Mouse (Mus musculus) megakaryocyte progenitor cell, adult 5-6 weeks (primary cell): ENCODE data around the gene Ifna4. TPM values are rescaled to one million over a fixed set of nuclear protein-coding genes. Genes with fewer than 3 reads are reported as not detected.
"Not testable (repeated sequence)": the region's sequence is repeated elsewhere in the genome, so short reads cannot be mapped to it uniquely, and the experiment has no call there.

Source experiments
- ATAC-seq: replicated peaks from 2 replicates; pipeline ENCODE4 v1.8.0; 2016; ENCODE audit warnings: mild to moderate bottlenecking, moderate TSS enrichment, inconsistent platforms; ENCODE audit not compliant: poor library complexity
- total RNA-seq, 2 experiments: library from RNA; stranded (forward) in 1 of 2; stranded (reverse) in 1 of 2; fragments of 157-497, 149-512 nt in 1 of 2; fragments of 200-1000 nt in 1 of 2; gene quantifications; 2 replicates each; pipeline versions ENCODE4 v1.2.3 to v1.2.4; 2015 to 2017

Ifna4 gene
- total RNA-seq (2015) (not detected in 2 replicates), total RNA-seq (2017) (not detected in 2 replicates)

DNA sequence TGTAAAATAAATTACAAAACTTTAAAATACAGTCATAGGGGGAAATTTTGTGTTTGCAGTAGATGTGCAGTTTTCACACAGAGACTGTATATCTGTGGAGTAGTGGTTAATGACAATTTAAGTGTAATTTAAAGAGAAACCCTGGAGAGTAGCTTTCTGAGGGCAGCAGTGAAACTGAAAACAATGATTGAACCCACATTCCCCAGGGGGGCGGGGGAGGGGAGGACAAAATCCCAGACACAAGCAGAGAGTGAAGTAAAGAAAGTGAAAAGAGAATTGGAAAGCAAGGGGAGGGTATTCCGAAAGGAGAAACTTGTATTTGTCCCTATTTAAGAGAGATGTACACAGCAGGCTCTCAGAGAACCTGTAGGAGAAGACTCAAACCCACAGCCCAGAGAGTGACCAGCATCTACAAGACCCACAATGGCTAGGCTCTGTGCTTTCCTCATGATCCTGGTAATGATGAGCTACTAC lies at the start of gene Ifna4:
Gene Ifna4, plus strand, starts transcription at position 424 of the 474 bp plus-strand sequence.
- no peak for ATAC-seq

DNA sequence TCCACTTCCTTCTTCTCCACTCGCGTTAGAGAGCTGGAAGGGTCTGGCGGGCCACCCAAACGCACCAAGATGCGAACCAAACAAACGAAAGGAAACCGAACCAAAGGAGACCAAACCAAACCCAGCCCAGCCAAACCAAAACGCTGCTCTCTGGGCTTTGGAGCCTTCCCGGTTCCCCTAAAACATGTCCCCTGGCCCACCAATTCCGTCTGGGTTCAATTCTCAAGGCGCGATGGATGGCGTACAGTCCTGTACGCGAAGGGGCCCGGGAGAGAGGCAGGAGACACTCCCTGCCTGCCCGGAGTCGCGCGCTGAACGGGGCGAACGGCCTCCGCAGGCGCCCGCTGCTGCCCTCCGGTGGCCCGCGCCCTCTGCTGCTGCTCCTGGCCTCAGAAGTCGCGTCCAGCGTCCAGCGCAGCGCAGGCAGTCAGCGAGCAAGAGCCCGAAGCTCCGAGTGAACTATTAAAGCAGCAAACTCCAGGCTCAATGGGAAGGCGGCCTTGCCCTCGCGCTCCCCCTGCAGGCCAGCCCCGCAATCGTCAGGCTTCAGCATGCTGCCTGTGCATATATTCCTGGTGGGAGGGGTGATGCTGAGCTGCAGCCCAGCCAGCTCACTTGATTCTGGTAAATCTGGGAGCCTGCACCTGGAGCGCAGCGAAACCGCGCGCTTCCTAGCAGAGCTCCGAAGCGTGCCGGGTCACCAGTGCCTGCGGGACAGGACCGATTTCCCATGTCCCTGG lies 47.6 kb upstream of the Ifna4 start, which contains the start of gene Gm13275:
Gene Gm13275, plus strand, starts transcription at position 552 of the 740 bp plus-strand sequence.
- ATAC-seq = not testable (repeated sequence)

GRCm38 (mm10) chr4:88797097-88797496 lies 44.6 kb upstream of the Ifna4 start, which contains the start of gene Gm13279:
Gene Gm13279 (plus strand): TSS chr4:88797397.
- not testable (repeated sequence) for ATAC-seq

GRCm38 (mm10) chr4:88799365-88799764 lies 42.3 kb upstream of the Ifna4 start, which contains the start of gene Gm13285:
Gene Gm13285 (plus strand): TSS chr4:88799665.
- ATAC-seq = not testable (repeated sequence)

- not testable (repeated sequence) for ATAC-seq
These were observed 38.7 kb upstream of the Ifna4 start, which contains the start of gene Gm13287 for GRCm38 (mm10) chr4:88802954-88803353. Gene Gm13287 (plus strand): TSS chr4:88803254.

DNA sequence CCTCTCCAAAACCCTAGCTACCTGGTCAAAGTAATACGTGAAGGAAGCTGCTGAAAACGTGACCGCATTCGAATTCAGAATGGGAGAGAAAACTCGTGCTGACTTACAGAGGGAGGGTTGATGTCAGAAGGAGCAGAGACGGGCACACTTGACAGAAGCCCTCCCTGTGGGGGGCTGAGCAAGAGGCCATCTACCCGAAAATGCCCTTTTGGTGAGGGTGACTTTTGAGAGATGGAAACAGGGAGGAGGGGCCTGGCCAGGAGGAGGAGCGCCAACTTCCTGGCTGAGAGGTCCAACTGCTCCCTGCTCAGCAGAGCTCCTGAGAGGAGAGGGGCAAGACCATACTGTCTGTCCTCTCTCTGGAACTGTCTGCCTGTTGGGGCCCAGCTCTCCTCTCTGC lies 36.4 kb upstream of the Ifna4 start, which contains the start of gene Gm13288:
Gene Gm13288, plus strand, starts transcription at position 301 of the 400 bp plus-strand sequence.
- not testable (repeated sequence) for ATAC-seq

GRCm38 (mm10) chr4:88805761-88806160 lies 35.9 kb upstream of the Ifna4 start:
- ATAC-seq = not testable (repeated sequence)

DNA sequence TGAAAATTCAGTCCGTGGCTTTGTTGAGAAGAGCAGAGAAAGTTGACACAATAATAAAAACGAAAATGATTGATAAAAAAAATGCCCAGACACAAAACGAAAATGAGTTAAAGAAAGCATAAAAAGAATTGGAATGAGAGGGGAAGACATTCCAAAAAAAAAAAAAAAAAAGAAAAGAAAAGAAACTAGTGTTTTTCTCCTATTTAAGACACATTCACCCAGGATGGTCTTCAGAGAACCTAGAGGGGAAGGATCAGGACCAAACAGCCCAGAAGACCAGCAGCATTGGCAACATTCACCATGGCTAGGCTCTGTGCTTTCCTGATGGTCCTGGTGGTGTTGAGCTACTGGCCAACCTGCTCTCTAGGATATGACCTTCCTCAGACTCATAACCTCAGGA lies 25.7 kb upstream of the Ifna4 start, which contains the start of gene Ifna7:
Gene Ifna7, plus strand, starts transcription at position 301 of the 400 bp plus-strand sequence.
- ATAC-seq = no peak

DNA sequence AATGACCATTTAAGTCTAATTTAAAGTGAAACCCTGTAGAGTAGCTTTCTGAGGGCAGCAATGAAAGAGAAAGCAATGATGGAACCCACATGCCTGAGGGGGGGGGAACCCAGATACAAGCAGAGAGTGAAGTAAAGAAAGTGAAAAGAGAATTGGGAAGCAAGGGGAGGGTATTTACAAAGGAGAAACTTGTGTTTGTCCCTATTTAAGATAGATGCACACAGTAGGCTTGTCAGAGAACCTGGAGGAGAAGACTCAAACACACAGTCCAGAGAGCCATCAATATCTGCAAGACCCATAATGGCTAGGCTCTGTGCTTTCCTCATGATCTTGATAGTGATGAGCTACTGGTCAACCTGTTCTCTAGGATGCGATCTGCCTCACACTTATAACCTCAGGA lies 22.0 kb upstream of the Ifna4 start, which contains the start of gene Ifna11:
Gene Ifna11, plus strand, starts transcription at position 301 of the 400 bp plus-strand sequence.
- ATAC-seq = no peak

DNA sequence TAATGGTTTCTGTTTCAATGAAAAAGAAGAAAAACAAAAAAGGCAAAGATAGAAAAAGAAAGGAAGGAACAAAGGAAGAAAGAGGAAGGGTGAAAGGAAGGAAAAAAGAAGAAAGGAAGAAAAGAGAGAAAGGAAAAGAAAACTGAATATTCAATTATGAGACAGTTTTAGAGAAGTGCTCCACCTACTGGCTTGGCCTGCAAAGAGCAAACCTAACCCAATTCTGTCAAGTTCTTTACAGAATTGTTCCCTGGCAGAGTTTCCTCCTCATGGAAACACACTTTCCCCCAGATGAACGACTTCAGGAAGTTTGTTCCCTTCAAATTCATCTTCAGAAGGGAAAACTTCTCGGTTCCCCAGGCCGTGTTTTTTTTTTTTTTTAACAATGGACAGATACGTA lies 18.7 kb upstream of the Ifna4 start:
- peak; percentile 66 for ATAC-seq

- ATAC-seq = not testable (repeated sequence)
These were observed 14.5 kb upstream of the Ifna4 start, which contains the start of gene Ifna6 for GRCm38 (mm10) chr4:88827116-88827515. Gene Ifna6 (plus strand): TSS chr4:88827416.

- ATAC-seq = peak; percentile 64
These were observed 11.1 kb upstream of the Ifna4 start for GRCm38 (mm10) chr4:88830523-88830922.

- not testable (repeated sequence) for ATAC-seq
These were observed 6.4 kb upstream of the Ifna4 start, which contains the start of gene Ifna5 for GRCm38 (mm10) chr4:88835225-88835624. Gene Ifna5 (plus strand): TSS chr4:88835525.

GRCm38 (mm10) chr4:88838828-88839227 lies 2.8 kb upstream of the Ifna4 start:
- peak; percentile 65 for ATAC-seq

DNA sequence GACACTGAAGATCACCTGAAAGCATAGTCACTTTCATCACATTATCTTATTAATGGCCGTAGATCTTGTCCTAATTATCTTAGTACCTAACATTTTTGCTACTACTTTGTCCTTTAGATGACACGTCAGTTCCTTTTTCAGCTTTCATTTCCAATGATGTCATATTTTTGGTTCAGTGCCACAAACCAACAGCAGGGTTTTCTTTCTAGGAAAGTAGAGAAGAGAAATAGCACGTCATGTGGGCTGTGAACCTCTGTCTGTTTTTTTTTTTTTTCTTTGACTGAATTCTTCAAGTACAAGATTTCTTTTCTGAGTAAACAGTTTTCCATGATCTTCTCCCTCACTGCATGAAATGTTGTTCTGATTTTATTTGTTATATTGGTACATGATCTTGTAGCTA lies 1.6 kb upstream of the Ifna4 start:
- peak; percentile 46; the same call in 1 of the 2 replicates for ATAC-seq

DNA sequence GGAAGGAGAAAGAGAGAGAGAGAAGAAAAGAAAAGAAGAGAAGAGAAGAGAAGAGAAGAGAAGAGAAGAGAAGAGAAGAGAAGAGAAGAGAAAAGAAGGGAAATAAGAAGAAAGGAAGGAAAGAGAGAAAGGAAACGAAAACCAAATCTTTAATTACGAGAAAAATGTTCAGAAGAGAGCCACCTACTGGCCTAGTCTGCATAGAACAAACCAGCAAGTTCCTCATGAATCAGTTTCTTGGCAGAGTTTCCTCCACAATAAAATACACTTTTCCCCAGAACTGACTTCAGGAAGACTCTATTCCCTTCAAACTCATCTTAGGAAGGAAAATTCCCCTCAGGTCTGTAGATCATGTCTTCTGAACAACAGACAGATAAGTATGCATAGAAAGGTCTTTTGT lies 3.7 kb downstream of the Ifna4 start:
- ATAC-seq = no peak

- ATAC-seq = peak; percentile 64
These were observed 8.0 kb downstream of the Ifna4 start, which contains the start of gene Ifna1 for GRCm38 (mm10) chr4:88849698-88850097. Gene Ifna1 (plus strand): TSS chr4:88850087.

DNA sequence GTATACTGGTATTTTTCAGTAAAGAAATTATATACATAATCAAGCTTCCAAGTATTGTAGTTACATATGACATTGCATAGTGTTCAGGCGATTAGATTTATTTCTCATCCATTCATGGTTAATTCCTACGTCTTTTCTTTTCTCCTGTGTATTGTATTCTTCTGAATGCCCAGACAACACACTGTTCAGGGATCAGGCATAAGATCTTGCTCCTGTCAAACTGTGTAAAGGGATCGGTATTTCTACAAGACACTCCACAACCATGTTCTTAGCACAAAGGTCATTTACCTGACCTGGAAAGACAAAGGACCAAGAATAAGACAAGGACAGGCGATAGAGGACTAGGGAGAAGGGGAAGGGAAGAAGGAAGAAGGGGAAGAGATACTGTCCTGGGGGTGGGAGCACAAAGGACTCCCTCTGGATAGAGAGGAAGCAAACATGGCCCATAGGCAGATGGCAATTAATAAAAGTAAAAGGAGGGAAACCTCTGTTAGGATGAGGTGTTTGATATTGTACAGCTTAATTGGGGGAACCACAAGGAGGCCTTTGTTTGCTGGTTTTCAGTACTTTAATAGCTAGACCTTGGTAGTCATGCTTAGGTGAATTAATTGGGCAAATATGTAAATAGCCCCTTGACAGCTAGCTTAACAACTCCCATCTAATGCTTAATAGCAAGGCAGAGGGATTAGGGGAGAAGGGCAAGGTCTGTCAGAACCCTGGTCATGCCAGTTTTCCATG lies 9.5 kb downstream of the Ifna4 start:
- no peak for ATAC-seq

GRCm38 (mm10) chr4:88859214-88859613 lies 17.6 kb downstream of the Ifna4 start:
- peak; percentile 81 for ATAC-seq

DNA sequence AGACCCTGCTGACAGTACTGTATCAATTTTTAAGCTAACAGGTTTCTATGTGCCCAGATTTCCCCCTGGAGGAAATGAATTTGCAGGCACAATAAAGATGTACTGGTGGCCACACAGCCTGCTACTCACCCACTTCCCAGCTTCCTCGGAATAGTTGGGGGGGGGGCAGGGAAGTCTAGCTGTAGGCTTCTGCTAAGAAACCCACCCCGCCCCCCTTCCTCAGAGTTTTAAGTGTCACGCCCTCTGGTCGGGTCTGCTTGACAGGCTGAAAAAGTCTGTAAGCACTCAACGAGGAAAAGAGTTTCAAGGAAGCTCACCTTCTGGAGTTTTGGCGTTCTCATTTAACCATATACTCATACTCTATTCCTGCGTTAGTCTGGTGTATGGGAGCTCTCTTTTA lies 21.6 kb downstream of the Ifna4 start:
- ATAC-seq = no peak

- ATAC-seq = peak; percentile 72
These were observed 22.9 kb downstream of the Ifna4 start for GRCm38 (mm10) chr4:88864599-88864998.
